Mouse (Mus musculus) R1 (cell line): ENCODE results near the gene 3110009E18Rik.

ENCODE experiments used
- DNase-seq: peaks from one replicate; pipeline ENCODE4 v3.0.0-alpha.2; 2018; ENCODE audit warnings: low read depth, low spot score

The 3110009E18Rik gene

GRCm38 (mm10) chr1:120195947-120196346 is 75.0 kb downstream of the 3110009E18Rik start:
- DNase-seq, result no peak

- DNase-seq, result no peak
Observed at GRCm38 (mm10) chr1:120196724-120197123, 75.7 kb downstream of the 3110009E18Rik start.

GRCm38 (mm10) chr1:120197189-120197588 is 76.2 kb downstream of the 3110009E18Rik start:
- peak; percentile 73 for DNase-seq

GRCm38 (mm10) chr1:120198151-120198550 is 77.2 kb downstream of the 3110009E18Rik start:
- DNase-seq, result no peak

- no peak for DNase-seq
Observed at GRCm38 (mm10) chr1:120198942-120199341, 78.0 kb downstream of the 3110009E18Rik start.

GRCm38 (mm10) chr1:120202542-120202941 is 81.6 kb downstream of the 3110009E18Rik start:
- no peak for DNase-seq

GRCm38 (mm10) chr1:120203836-120204235 is 82.8 kb downstream of the 3110009E18Rik start:
- DNase-seq, result no peak

GRCm38 (mm10) chr1:120204834-120205233 is 83.8 kb downstream of the 3110009E18Rik start:
- peak; percentile 75 for DNase-seq

GRCm38 (mm10) chr1:120207568-120207967 is 86.6 kb downstream of the 3110009E18Rik start:
- no peak for DNase-seq

GRCm38 (mm10) chr1:120208502-120209230 is 87.7 kb downstream of the 3110009E18Rik start:
- DNase-seq, result no peak

GRCm38 (mm10) chr1:120220841-120221240 is 99.9 kb downstream of the 3110009E18Rik start:
- no peak for DNase-seq

GRCm38 (mm10) chr1:120221285-120221684 is 100.3 kb downstream of the 3110009E18Rik start:
- no peak for DNase-seq

- DNase-seq, result no peak
Observed at GRCm38 (mm10) chr1:120223613-120224012, 102.6 kb downstream of the 3110009E18Rik start.

- no peak for DNase-seq
Observed at GRCm38 (mm10) chr1:120229723-120230471, 108.9 kb downstream of the 3110009E18Rik start.

GRCm38 (mm10) chr1:120231334-120231733 is 110.3 kb downstream of the 3110009E18Rik start:
- peak; percentile 49 for DNase-seq

- DNase-seq, result no peak
Observed at GRCm38 (mm10) chr1:120232170-120232569, 111.2 kb downstream of the 3110009E18Rik start.

GRCm38 (mm10) chr1:120235631-120236215 is 114.7 kb downstream of the 3110009E18Rik start:
- DNase-seq, result no peak

- no peak for DNase-seq
Observed at GRCm38 (mm10) chr1:120236424-120236823, 115.4 kb downstream of the 3110009E18Rik start.

- DNase-seq, result no peak
Observed at GRCm38 (mm10) chr1:120237068-120237467, 116.1 kb downstream of the 3110009E18Rik start.
